Mouse (Mus musculus) E14TG2a.4 (cell line): ENCODE measurements at regions not wholly inside any gene's neighbourhood (a gene's known extent, or its start where the extent isn't known, plus 50 kb on each side); places are given as distances from the start of the nearest gene placed in this dataset.

Source experiments
- CTCF ChIP-seq: conservative IDR thresholded peaks from 2 replicates; pipeline ENCODE4 v1.5.1; 2014; ENCODE audit warnings: low read length
- POU5F1 ChIP-seq: IDR thresholded peaks from 2 replicates; pipeline ENCODE4 v1.6.1; 2014; ENCODE audit warnings: low read length, borderline replicate concordance

DNA sequence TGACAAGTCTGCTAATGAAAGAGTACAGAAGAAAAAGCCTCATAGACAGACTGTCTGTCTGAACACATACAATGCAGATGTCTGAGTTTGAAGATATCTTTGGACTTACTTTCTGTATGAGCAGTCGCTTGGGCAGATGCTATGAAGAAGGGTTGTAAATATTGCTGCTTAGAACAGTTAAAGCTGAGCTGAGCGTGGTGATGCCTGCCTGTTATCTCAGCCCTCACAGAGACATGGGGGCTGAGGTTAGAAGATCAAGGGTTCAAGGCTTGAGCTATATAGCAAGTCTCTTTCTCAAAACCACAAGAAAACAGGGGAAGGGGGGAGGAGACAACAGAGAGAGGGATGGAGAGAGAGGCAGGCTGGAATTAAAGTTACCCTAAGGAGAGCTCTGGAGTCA lies 234.6 kb upstream of the Satb1 start:
- TF ChIP-seq CTCF = no peak
- no peak for TF ChIP-seq POU5F1
